Mouse (Mus musculus) left cerebral cortex, postnatal 4 days (tissue): ENCODE results near the gene Ndst2. TPM values are rescaled to one million over a fixed set of nuclear protein-coding genes. Genes with fewer than 3 reads are reported as not detected.

Source experiments
- DNase-seq: peaks from one replicate; pipeline ENCODE4 v3.0.0-alpha.2; 2022
- intact Hi-C: fragments of 180-260 bp; cut with DNase I; formaldehyde crosslinking; loops from one replicate; pipeline ENCODE4 v1.15.1; 2025
- total RNA-seq, 2 experiments: library from RNA; stranded (reverse); gene quantifications; 2 replicates each; pipeline ENCODE4 v1.2.3; 2021

The Ndst2 gene
- total RNA-seq, 2 experiments from 2014 or later, result 22.6 to 23.5 TPM

DNA sequence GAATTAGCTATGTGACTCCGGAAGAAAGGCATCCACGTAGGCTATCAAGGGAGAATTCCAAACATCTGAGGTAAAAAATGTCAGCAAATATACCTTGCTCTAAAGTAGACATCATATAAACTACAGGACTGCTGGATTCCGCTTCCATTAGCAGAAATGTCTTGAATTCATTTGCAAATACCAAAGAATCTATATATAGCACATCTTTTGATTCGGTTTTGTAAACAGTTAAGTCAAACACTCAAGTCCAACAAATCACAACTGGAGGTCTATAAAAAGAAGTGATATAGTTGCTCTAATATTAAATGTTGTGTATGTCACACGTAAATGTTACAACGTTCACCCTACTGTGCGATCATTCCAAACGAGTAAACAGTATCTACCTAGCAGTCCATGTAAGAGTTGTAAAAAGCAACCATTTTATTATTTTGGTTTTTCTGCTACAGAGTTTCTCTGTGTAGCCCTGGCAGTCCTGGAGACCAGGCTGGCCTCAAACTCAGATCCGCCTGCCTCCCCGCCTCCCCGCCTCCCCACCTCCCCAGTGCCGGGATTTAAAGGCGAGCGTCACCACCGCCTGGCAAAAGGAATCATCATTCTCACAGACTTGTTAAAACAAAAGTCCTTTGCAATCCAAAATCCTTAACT lies 32.1 kb downstream of the Ndst2 start:
- no peak for DNase-seq
- intact Hi-C loops, result no loop called here

DNA sequence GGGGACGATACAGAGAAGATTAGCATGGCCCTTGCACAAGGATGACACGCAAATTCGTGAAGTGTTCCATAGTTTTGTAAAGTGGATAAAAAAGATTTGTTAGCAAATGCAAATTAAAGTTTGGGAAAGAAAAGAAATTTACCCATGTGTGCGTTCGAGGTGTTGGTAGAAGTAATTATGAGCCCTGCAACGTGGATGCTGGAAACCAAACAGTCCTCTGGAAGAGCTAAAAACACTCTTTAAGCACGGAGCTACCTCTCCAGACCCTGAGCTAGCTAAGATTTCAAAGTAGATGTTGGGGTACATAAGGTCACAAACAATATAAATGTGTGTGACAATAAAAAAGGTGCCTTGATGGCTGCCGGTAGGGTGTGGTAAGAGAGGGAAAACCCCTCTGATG lies 32.8 kb downstream of the Ndst2 start:
- DNase-seq, result no peak
- intact Hi-C loops, result no loop called here

DNA sequence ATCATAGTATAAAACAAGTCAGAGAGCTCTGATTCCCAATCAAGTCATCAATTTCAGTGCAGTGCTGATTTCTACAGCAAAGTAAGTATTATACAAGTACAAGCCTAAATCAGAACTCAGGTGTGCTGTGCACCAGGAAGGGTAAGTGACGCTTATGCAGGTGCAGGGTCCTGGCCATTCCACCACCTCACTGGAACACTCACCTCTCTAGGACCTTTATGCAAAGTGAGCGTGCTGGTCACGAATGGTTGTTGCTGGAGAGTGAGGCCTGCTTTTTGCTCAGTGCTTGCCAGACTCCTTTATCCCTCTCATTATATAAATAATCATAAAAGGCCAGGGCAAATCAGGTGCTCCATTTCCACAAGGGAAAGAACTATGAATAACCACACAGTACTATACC lies 34.0 kb downstream of the Ndst2 start:
- intact Hi-C loops, result no loop called here
- no peak for DNase-seq

DNA sequence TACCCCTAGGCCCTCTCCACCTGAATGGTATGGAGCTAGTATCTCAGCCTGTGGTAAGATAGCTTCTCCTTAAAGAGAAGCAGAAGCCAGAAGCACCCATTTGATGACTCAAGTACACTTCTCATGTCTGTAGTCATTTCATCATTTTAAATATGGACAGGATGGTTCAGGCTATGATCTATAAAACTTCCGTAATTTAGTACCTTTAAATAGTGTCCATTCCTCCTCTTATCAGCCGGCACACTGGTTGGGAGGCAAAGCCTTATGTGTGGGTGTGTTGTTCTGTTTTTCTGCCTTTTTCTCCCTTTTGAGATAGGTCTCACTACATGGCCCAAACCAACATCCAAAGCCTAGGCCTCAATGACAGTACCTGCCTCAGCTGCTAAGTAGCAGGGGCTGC lies 35.8 kb downstream of the Ndst2 start:
- DNase-seq, result no peak
- intact Hi-C loops, result no loop called here

DNA sequence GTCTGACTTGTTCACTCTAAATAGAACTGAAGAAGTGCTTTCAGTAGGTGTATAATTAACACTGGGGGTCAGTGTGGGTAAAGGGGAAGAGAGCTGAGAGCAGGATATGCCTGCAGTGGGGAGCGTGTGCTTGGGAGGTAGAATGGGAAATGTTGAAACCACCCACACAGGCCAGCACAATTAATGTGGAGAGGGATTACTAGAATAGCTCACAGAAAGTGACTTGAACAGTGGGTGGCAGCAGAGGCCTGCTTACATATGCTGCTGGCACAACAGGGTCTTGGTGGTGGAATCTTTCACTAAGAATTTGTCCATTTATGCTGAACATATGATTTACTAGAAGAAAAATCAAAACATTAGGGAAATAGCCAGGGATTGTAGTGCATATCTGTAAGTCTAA lies 37.4 kb downstream of the Ndst2 start:
- peak; percentile 36 for DNase-seq
- intact Hi-C loops, result no loop called here

DNA sequence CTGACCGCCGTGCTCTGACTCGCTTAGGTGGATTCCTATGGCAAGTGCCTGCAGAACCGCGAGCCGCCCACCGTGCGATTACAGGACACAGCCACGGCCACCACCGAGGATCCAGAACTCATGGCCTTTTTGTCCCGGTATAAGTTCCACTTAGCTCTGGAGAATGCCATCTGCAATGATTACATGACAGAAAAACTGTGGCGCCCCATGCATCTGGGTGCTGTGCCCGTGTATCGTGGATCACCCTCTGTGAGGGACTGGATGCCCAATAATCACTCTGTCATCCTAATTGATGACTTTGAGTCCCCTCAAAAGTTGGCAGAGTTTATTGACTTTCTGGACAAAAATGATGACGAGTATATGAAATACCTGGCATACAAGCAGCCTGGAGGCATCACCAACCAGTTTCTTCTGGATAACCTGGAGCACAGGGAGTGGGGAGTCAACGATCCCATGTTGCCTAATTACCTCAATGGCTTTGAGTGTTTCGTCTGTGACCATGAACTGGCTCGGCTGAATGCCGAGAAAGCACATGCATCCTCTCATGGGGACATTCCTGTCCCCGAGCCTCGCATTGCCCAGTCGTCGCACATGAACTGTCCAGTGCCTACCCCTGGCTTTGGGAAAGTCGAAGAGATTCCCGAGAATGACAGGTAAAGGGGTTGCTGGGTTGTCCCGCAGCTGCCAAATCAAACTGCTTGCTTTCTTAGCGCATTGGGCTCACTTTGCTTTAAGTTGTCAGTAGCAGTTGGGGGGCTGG lies 38.4 kb downstream of the Ndst2 start:
- peak; percentile 7 for DNase-seq
- intact Hi-C loops, result no loop called here

DNA sequence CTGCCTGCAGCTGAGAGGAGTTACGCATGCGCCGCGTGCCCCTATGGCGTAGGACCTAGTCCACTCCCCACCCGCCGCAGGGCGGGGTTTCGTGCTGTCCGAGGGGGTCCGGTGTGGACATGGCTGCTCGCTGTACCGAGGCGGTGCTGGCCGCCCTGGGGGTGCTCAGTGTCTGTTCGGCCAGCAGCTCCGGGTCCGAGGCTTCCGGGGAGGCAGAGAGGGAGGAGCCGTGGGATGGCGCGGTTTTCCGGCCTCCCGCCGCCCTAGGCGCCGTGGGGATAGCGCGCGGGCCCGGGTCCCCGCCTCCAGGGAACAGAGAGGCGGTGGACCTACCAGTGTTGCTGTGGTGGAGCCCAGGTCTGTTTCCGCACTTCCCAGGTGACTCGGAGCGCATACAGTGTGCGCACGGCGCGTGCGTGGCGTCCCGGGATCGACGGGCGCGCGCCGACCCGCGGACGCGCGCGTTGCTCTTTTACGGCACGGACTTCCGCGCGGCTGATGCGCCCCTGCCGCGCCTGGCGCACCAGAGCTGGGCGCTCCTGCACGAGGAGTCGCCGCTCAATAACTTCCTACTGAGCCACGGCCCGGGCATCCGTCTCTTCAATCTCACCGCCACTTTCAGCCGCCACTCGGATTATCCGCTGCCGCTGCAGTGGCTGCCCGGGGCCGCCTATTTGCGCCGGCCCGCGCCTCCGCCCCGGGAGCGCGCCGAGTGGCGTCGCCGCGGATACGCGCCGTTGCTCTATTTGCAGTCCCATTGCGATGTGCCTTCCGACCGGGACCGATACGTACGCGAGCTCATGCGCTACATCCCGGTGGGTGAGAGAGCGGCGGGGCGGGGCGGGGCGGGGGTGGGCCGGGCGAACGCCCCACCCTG lies 39.2 kb downstream of the Ndst2 start, which contains the start of gene Fut11:
Fut11 (plus strand) TSS at position 85 of the 877 bp plus-strand sequence.
- peak; percentile 93 for DNase-seq
- intact Hi-C loops, result no loop called here

DNA sequence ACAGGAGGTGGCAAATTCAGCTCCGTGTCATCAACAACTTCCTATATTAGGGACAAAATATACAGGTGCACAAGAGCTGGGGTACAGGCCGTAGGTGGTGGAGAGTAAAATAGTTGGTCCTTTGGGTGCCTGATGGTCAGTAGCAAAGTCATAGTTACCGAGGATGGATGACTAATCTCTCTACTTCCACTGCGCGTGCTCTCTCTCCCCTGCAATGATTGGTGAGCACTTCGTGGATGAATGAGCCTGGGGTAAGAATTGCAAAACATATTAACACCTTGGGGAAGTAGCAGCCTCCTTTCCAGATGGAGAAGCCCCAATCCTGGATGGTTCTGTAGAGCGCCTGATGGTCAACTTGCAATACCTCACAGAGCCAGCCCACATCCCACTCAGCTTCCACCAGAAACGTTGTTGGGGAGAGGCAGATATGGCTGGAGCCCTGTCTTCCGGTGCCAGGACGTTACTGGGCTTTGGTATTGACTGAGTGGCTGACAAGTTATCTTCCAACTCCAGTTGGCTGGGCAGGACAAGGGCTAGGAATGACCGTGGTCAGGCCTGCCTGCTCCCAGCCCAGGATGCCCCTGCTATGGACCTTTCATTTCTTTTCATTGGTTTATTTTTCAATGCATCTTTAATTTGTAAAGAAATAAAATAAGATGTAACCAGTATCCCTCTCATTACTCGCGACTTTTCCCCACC lies 40.0 kb downstream of the Ndst2 start:
- intact Hi-C loops, result no loop called here
- DNase-seq, result no peak

DNA sequence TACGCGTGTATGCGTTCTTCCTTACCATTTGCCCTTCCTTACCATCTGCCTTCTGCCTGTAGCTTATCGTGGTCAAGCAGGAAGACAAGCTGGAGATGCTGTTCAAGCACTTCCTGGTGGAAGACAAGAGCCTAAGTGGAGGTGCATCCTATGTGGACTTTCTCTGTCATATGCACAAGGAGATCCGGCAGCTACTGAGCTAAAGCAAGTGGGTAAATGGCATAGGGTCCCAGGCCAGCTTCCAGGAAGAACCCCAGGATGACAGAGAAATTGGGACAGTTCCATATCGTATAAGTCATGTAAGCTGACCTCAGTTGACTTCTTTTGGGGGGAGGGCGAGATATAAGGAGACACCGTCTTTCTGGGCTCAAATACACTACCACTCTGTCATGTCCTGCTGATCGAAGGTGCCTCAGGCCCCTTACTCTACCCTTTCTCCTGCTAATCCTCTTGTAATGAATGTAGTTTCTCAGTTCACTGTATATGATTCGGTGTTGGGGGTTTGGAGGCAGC lies 40.7 kb downstream of the Ndst2 start:
- DNase-seq, result no peak
- intact Hi-C loops, result no loop called here

DNA sequence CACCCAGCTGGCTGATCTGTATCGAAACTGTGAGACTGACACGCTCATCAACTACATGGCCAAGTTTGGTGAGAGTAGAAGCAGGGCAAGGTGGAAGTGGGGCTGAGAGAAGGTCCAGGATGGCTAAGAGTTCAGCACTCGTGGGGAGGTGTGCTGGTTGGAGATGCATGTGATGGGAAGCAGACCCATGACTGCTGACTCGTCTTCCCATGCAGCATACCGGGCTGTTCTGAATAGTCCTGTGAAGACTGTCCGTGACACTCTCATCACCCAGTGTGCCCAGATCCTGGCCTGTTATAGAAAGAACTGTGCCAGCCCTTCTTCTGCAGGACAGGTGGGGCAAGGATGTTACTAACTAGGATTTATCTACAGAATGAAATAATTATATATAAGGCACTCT lies 42.6 kb downstream of the Ndst2 start:
- no peak for DNase-seq

DNA sequence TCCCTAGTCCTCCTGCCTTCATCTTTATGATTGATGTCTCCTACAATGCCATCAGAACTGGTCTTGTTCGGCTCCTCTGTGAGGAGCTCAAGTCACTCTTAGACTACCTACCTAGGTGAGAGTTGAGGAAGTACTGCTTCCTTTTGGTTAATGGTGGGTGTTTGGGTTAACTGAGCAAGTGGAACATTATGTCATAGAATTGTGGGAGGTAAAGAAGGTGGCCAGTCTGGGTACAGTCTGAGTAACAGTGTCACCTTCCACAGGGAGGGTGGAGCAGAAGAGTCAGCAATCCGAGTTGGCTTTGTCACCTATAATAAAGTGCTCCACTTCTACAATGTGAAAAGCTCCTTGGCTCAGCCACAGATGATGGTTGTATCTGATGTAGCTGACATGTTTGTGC lies 45.4 kb downstream of the Ndst2 start:
- DNase-seq, result no peak
- intact Hi-C loops, result no loop called here

More for the DNA sequence above, 42.6 kb downstream of the Ndst2 start:
- intact Hi-C loops, result no loop called here

DNA sequence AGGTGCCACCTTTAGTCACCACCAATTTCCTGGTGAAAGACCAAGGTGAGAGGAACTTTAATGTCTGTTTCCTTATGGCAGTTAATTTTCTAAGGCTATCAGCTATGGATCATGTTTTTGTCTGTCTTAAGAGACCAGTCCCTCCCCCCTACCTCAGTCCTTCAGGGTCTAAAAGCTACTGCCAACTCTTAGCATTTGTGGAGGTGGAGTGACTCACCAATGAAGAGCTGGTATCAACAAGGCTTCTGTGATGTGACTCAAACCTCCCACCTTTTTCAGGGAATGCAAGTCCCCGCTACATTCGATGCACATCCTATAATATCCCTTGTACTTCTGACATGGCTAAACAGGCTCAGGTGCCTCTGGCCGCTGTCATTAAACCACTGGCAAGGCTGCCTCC lies 47.8 kb downstream of the Ndst2 start:
- no peak for DNase-seq
- intact Hi-C loops, result no loop called here

DNA sequence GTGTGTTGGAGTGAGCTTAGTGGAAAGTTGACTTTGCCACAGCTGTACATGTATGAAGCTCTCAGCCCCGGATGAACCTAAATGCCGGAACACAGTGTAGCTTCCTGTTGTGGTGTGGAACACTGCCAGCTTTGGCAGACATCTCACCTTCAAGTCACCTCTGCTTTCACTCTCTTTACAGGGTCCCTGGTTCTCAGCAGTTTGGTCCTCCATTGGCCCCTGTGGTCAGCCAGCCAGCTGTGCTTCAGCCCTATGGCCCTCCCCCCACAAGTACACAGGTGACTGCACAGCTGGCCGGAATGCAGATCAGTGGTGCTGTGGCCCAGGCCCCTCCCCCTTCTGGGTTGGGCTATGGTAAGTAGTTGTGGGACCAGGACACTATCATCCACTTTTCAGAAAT lies 51.9 kb downstream of the Ndst2 start:
- intact Hi-C loops, result no loop called here
- no peak for DNase-seq

DNA sequence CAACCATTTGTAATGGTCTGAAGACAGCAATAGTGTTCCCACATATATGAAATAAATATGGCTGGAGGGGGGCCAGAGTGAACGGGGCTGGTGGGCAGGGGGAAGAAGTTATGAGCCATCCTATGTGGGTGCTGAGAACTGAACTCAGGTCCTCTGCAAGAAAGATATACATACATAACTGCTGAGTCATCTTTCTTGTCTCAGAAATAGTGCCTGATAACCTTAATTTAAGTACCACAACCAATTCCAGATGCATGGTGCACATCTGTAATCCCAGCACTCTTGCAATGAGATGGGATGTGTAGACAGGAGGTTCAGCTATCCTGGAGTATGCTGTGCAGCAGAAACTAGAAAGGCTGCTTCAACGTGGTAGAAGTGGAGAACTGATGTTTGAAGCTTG lies 52.6 kb downstream of the Ndst2 start:
- intact Hi-C loops, result no loop called here
- no peak for DNase-seq

DNA sequence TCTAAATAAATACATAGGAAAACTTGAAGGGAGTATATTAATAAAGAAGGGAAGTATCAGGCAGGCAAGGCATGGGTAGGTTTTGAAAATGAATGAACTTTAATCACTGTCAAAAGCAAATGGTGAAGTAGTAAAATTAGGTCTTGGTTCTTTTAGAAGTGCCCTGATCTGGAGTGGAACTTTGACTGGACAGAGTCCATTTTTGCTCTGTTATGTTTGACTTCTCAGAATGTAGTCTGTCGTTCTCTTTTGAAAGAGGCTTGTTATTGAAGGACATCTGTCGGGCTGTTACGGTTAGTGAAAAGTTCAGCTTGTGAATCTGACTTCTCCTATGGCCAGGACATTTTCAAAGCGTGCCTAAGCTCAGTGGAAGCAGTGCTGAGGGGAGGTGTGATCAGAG lies 56.5 kb downstream of the Ndst2 start:
- intact Hi-C loops, result no loop called here
- DNase-seq, result no peak

DNA sequence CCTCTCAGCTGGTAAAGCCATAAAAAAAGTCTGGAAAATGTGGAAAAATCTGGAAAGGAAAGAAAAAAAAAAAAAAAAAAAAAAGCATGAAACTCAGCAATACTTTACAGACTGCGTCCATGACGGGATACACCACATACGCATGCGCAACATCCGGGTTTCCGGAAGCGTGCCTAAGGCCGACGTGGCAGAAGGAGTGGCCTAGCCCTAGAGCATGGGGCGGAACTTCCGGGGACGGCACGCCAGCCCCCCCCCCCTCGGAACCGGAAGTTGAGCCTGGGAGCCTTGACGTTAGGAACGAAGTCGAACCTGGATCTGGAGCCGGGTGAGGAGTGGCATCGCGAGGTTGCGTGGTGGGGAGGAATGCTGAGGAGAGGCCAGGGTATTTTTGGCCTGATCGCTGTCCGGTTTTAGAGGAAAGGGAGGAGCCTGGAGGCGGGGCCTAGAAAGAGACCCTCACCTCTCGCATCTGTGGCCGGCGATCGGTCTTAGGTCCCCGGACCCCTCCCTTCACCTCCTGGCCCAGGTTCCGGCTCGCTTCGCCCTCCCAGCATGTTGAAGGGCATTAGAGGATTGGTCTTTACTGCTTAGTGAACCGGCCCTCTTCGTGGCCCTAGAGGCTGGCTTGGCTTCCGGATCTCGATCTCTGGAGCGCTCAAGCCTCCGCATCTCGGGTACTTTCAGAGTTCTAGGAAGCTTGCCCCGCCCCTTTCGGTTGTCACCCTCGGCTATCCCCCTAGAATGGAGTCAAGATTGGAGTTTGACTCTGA lies 60.1 kb downstream of the Ndst2 start, which contains the start of gene Sec24c:
Sec24c (plus strand) TSS at position 245 of the 770 bp plus-strand sequence.
- DNase-seq, result peak; percentile 99
- intact Hi-C loops, result no loop called here

DNA sequence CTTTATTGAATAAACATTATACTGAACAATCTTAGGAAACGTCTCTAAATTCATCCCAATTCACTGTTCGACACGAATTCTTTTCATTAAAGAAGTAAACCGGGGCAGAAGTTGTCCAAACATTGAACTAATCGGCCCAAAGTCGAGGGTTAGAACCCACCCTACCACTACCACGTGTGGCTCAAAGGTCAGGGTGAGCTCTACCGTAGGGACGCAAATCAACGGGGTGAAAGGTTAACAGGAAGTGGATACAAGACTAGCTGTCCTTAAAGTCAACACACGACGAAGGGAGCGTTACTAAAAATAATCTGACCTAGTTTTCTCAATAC lies 60.7 kb downstream of the Ndst2 start:
- no peak for DNase-seq
- intact Hi-C loops, result no loop called here
